Mouse (Mus musculus) embryonic facial prominence, embryonic 10.5 days (tissue): ENCODE results near the gene Lrrc8c. TPM values are rescaled to one million over a fixed set of nuclear protein-coding genes. Genes with fewer than 3 reads are reported as not detected.
"Not testable (repeated sequence)": the region's sequence is repeated elsewhere in the genome, so short reads cannot be mapped to it uniquely, and the experiment has no call there.

Experiments used
- DNase-seq: peaks from one replicate; pipeline ENCODE4 v3.0.0-alpha.2; 2017; ENCODE audit warnings: low spot score
- H3K27ac ChIP-seq: fragments of 300-500 bp; sonication (generic); replicated peaks from 2 replicates; pipeline ENCODE4 v1.5.1; 2016; ENCODE audit warnings: mild to moderate bottlenecking
- H3K27me3 ChIP-seq: fragments of 300-500 bp; sonication (generic); replicated peaks from 2 replicates; pipeline ENCODE4 v1.6.1; 2016; ENCODE audit warnings: low read depth, mild to moderate bottlenecking; ENCODE audit not compliant: poor library complexity, severe bottlenecking
- H3K36me3 ChIP-seq: fragments of 300-500 bp; sonication (generic); replicated peaks from 2 replicates; pipeline ENCODE4 v1.6.1; 2016; ENCODE audit warnings: mild to moderate bottlenecking, moderate library complexity
- H3K4me1 ChIP-seq: fragments of 300-500 bp; sonication (generic); 2 replicates; pipeline ENCODE4 v1.6.1; 2016
- H3K4me3 ChIP-seq: fragments of 300-500 bp; sonication (generic); 2 replicates; pipeline ENCODE4 v1.5.1; 2016; ENCODE audit warnings: mild to moderate bottlenecking, moderate library complexity
- H3K9me3 ChIP-seq: fragments of 300-500 bp; sonication (generic); 2 replicates; pipeline ENCODE4 v1.6.1; 2016; ENCODE audit warnings: mild to moderate bottlenecking
- WGBS: fragments of 180-500 bp; shearing (Covaris S2); methylation state at CpG from one replicate; pipeline ENCODE4 v1.1.7; 2016; 5-methylcytosine and 5-hydroxymethylcytosine counted together
- polyA plus RNA-seq: library from polyadenylated mRNA; unstranded; fragments of >200 nt; fragmentation: Nextera tagmentation; extraction: Ambion mirVana; gene quantifications from 2 replicates; pipeline ENCODE4 v1.2.1, GENCODE M21; 2016

Gene Lrrc8c
- polyA plus RNA-seq, 1 experiment from 2014 or later: 10.8 TPM

DNA sequence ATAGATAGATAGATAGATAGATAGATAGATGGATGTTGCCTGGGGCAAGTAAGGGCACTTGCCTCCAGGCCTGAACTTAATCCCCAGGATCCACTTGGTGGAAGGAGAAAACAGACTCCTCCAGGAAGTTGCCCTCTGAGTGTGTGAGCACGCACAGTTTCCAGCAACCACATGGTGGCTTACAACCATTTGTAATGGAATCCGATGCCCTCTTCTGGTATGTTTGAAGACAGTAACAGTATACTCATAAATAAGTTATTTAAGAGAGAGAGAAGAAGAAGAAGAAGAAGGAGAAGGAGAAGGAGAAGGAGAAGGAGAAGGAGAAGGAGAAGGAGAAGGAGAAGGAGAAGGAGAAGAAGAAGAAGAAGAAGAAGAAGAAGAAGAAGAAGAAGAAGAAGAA is 119.1 kb downstream of the Lrrc8c start:
- WGBS: 90% methylated on average over 2 of the region's 2 CpGs
- H3K27me3 ChIP-seq, H3K4me1 ChIP-seq, H3K9me3 ChIP-seq, H3K36me3 ChIP-seq, H3K4me3 ChIP-seq, DNase-seq, H3K27ac ChIP-seq: not testable (repeated sequence)

DNA sequence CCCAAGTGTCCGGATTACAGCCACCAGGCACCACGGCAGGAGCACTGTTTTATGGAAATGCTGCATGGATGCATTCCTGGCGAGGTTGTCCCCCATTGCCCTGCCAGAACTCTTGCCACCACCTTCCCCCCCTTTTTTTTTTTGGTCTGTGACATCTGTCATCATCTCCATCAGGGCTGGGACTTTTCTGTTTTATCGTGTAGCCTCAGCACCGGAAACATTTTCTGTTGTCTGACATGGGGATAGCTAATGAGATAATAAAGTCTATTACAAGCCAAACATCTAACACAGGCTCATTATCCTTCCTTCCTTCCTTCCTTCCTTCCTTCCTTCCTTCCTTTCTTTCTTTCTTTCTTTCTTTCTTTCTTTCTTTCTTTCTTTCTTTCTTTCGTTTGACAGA is 119.7 kb downstream of the Lrrc8c start:
- no peak overlapping the region for H3K27ac ChIP-seq
- H3K36me3 ChIP-seq: no peaks in the 10 kb centered on the region
- H3K4me3 ChIP-seq: no peak overlapping the region
- H3K27me3 ChIP-seq: no peaks in the 10 kb centered on the region
- no peaks in the 10 kb centered on the region for H3K9me3 ChIP-seq
- no peaks in the 10 kb centered on the region; the same call in 1 of the 2 replicates for H3K4me1 ChIP-seq
- 91% methylated on average over 6 of the region's 6 CpGs for WGBS
- no peak for DNase-seq

DNA sequence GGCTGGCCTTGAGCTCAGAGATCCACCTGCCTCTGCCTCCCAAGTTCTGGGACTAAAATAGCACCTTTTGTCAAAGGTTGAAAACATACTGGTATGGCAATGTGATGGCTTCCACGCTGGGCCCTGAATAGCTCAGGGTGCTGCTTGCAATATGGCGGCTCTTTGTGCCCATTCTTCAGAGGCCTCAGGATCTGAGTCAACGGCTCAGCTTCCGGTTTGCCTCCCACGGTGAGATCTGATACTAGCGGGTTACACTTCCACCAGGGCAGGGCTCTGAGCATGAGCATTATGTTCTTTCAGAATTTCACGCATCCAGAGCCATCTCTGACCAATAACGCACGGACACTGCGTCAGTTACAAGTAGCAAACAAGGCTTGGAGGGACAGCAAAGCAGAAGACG is 120.2 kb downstream of the Lrrc8c start:
- Histone ChIP-seq H3K27me3 (no peaks in the 10 kb centered on the region), H3K36me3 (no peaks in the 10 kb centered on the region), H3K9me3 (no peaks in the 10 kb centered on the region), H3K27ac (no peak overlapping the region), H3K4me3 (no peak overlapping the region), H3K4me1 (no peaks in the 10 kb centered on the region; the same call in 1 of the 2 replicates)
- WGBS: 95% methylated on average over 11 of the region's 11 CpGs
- DNase-seq: no peak

DNA sequence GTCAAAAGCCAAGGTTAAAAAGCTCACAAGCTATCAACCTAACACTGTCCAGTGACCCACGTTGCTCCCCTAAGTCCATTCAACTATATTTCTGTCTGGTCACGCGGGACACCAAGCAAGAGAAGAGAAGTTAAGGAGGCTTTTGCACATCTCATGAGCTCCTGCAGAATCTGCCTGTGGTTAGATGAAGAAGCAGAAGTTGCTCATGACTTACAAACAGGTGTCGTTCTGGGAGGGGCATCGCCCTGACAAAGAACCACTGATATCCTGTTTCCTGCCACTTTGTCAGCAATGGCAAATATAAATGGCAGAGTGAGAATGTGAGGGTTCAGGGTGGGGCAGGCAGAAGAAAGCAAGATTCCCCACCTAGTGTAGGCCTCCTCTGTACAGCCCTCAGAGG is 123.3 kb downstream of the Lrrc8c start:
- Histone ChIP-seq H3K36me3 (no peaks in the 10 kb centered on the region), H3K9me3 (no peaks in the 10 kb centered on the region), H3K4me1 (no peaks in the 10 kb centered on the region), H3K4me3 (no peak overlapping the region), H3K27ac (no peak overlapping the region), H3K27me3 (no peaks in the 10 kb centered on the region)
- no peak for DNase-seq
- WGBS: 92% methylated on average over 5 of the region's 5 CpGs

DNA sequence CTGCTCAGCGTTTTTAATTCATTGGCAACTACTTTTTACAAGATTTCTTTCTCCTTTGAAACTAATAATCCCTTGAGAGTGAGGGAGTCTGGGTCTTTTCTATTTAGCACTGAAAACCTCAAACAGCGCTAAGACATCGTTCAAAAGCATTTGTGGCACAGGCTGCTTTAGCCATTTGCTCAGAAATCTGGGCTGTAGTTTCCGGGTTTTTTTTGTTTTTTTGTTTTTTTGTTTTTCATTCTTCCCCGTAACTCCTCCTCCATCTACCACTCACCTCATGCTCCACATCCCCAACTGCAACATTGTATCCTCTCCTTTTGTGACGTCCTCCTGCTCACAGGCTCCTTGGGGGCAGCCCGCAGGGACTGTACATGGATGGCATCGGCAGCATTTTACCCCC is 124.1 kb downstream of the Lrrc8c start:
- no peak for DNase-seq
- 82% methylated on average over 8 of the region's 8 CpGs for WGBS
- no peaks in the 10 kb centered on the region for H3K4me1 ChIP-seq
- no peaks in the 10 kb centered on the region for H3K36me3 ChIP-seq
- no peak overlapping the region for H3K4me3 ChIP-seq
- no peaks in the 10 kb centered on the region for H3K27me3 ChIP-seq
- H3K27ac ChIP-seq: no peak overlapping the region
- H3K9me3 ChIP-seq: no peaks in the 10 kb centered on the region

DNA sequence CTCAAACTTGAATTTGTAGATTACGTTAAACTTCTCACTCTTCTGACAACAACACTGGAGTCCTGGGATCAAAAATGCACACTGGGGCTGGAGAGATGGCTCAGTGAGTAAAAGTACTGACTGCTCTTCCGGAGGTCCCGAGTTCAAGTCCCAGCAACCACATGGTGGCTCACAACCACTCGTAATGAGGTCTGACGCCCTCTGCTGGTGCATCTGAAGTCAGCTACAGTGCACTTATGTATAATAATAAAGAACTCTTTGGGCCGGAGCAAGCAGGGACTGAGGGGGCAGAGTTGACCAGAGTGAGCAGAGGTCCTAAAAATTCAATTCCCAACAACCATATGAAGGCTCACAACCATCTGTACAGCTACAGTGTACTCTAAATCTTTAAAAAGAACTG is 125.0 kb downstream of the Lrrc8c start:
- Histone ChIP-seq H3K36me3 (no peaks in the 10 kb centered on the region), H3K4me1 (peaks cover 9% of the 10 kb centered on the region), H3K9me3 (no peaks in the 10 kb centered on the region), H3K27ac (no peak overlapping the region), H3K4me3 (no peak overlapping the region), H3K27me3 (no peaks in the 10 kb centered on the region)
- no peak for DNase-seq
- WGBS: 91% methylated on average over 6 of the region's 6 CpGs

DNA sequence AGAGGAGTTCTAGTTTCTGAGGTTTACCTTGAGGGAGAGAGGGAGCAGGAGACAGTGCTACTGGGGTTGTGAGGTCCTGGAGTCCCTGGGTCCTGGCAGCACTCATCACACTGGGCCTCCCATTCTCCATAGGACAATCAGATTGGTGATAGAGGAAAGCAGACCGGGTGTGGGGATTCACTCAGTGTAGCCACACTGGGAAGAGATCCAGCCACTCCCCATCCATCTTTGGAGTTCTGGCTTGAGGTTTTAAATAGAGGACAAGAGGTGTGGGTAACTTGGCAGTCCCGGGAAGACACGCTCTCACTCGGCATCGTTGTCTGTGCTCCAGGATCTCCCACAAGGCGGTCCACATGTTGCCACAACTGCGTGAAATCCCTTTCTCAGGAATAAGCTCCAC is 127.9 kb downstream of the Lrrc8c start:
- no peaks in the 10 kb centered on the region for H3K27me3 ChIP-seq
- no peak overlapping the region for H3K27ac ChIP-seq
- peaks cover 17% of the 10 kb centered on the region for H3K4me1 ChIP-seq
- WGBS: 96% methylated on average over 7 of the region's 7 CpGs
- no peaks in the 10 kb centered on the region for H3K9me3 ChIP-seq
- no peaks in the 10 kb centered on the region for H3K36me3 ChIP-seq
- DNase-seq: no peak
- no peak overlapping the region for H3K4me3 ChIP-seq

DNA sequence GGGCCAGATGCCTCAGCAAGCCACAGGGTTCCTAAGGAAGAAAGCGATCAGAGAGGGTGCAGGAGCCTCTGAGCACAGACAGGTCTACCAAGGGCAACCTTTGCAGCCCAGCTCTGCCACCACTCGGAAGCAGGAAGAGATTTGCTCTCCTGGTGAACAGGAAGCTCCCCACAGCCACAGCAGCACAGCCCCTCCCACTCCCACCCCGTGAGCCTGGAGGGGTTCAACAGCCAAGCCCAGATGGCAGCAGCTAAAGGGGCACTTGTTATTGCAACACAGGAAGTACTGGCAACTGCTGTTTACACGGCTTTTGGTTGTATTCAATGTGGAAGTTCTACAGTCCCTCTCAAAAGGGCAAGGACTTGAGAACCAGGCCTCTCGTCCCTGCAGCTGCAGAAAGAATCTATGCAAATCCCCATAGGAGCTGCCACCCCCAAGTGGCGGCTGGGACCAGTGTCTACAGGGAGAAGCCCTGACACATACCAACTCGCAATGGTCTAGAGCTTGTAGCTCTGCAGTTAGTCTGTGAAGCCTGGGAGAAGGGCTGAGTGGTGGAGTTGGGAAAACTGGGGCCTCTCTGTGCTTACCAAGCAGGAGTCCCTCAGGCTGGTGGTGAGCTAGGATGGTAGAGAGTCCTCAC is 129.6 kb downstream of the Lrrc8c start:
- 47% methylated on average over 7 of the region's 7 CpGs for WGBS
- H3K9me3 ChIP-seq: no peaks in the 10 kb centered on the region
- no peak overlapping the region for H3K4me3 ChIP-seq
- DNase-seq: peak; percentile 26
- peaks cover 1% of the 10 kb centered on the region; the same call in 1 of the 2 replicates for H3K27me3 ChIP-seq
- no peaks in the 10 kb centered on the region for H3K36me3 ChIP-seq
- H3K4me1 ChIP-seq: peaks cover 17% of the 10 kb centered on the region
- peak overlapping the region; percentile 58; the same call in 1 of the 2 replicates for H3K27ac ChIP-seq

DNA sequence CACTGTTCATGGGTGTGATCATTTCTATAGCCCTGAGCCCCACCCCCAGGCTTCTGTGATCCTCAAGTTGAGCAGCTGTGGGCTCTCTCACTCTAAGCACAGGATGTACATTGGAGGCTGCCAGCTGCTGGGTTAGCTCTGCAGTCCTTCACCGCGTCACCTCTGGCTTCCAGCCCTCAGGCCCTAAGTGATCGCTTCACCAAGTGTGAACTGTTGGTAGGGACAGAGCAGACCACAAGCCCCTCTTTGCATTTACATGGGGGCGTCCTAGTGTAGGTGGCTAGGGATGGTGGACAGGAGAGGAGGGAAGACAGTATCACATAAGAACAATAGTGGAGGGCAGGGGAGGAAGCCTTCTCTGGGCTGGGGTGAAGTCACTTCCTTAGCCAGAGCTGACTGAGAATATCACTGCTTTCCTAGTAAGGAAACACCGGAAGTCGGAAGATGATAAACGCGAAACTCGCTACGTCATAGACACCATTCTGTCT is 130.4 kb downstream of the Lrrc8c start:
- WGBS: 89% methylated on average over 10 of the region's 10 CpGs
- Histone ChIP-seq H3K36me3 (no peaks in the 10 kb centered on the region), H3K27me3 (peaks cover 9% of the 10 kb centered on the region; the same call in 1 of the 2 replicates), H3K4me1 (peaks cover 22% of the 10 kb centered on the region), H3K9me3 (no peaks in the 10 kb centered on the region), H3K27ac (peak overlapping the region; percentile 67), H3K4me3 (no peak overlapping the region)
- no peak for DNase-seq

DNA sequence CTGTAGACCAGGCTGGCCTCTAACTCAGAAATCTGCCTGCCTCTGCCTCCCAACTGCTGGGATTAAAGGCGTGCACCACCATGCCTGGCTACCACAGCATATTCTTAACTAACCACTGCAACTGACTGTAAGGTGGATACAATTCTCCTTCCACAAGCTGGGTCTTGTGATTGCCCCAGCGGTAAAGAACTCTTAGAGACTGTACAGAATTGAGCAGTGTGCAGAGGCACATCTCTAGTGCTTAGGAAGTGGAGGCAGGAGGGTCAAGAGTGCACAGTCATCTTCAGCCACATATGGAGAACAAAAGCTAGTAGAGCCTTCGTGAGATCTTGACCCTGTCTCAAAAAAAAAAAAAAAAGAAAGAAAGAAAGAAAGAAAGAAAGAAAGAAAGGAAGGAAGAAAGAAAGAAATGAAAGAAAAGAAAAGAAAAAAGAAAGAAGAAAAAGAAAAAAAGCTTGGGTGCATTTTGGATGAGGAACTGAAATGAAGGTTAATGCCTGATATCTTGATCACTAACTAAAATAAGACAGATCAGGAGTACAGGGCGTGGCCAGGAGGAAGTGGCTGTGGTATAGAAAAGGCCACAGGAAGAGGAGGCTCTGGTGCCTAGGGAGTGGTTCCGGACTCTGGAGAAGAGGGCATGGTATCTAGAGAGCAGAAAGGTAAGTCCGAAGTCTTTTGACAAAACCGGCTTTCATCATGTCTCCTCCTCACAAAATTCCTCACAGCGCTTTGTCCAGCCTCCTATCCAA is 131.7 kb downstream of the Lrrc8c start:
- peaks cover 9% of the 10 kb centered on the region; the same call in 1 of the 2 replicates for H3K27me3 ChIP-seq
- WGBS: 89% methylated on average over 8 of the region's 8 CpGs

DNA sequence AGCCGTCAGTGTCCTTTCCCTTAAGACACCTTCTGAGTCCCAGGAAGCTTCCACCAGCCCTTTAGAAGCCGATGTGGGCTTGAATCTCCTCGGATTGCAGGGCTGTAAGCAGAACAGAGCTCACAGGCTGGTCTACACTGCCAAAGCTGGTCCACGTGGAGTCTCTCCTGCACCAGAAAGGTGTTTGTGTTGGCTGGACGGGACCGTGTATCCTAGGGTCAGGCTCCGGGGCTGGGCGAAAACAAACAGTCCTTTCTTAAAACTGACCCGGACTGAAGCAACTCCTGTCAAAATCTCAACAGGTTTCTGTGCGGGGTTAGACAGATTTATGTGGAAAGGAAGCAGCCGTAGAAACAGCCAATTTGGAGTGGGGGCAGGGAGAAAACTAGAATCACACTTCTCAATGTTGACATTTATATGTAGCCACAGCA is 132.4 kb downstream of the Lrrc8c start:
- 49% methylated on average over 11 of the region's 11 CpGs for WGBS
- no peak for DNase-seq
- 0 out of 2 replicates have a peak overlapping the region, but pooled peaks have one; percentile 40 for H3K27ac ChIP-seq

More for the DNA sequence above, 131.7 kb downstream of the Lrrc8c start:
- H3K36me3 ChIP-seq: no peaks in the 10 kb centered on the region
- H3K9me3 ChIP-seq: no peaks in the 10 kb centered on the region
- no peak for DNase-seq
- no peak overlapping the region for H3K27ac ChIP-seq
- H3K4me1 ChIP-seq: peaks cover 31% of the 10 kb centered on the region
- H3K4me3 ChIP-seq: no peak overlapping the region

DNA sequence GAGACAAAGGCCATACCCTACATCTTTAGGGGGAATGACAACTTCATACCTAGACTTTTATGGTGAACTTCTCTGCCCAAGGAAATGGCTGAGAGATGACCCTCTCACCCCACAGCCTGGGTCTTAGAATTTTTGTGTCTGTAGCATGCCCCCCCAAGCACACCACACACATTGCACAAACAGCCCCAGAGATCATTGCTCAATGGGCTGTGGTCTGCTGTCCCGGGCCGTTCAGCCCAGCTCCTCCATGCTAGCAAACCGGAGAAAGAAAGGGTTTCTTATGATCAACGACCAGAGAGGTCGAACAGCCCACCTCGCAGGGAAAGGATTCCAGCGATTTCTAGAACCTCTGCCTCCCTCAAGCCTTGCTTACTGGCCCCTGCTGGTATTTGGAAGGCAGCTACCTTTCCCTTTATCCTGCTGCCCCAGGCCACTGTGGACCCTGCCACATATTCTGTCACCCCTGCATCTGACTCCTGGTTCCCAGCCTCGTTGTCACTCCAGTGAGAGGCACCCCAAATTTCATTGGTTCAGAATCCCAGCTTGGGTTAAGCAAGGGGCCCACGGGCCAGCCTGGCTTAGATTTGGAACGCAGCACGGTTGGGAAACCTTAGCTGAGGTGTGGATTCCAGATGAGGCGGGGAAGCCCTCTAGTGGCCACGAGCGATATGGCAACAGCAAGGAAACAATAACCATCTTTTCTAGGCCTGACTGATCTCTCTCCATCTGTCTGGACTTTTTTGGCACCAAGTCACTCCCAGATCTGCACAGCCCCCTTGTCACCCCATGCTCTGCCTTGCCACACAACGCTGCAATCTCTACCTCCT is 135.3 kb downstream of the Lrrc8c start:
- DNase-seq: peak; percentile 85
- peak overlapping the region; percentile 14; the same call in 1 of the 2 replicates for H3K27ac ChIP-seq
- WGBS: 28% methylated on average over 15 of the region's 15 CpGs

More for the DNA sequence above, 132.4 kb downstream of the Lrrc8c start:
- peaks cover 9% of the 10 kb centered on the region; the same call in 1 of the 2 replicates for H3K27me3 ChIP-seq
- H3K4me3 ChIP-seq: no peak overlapping the region
- no peaks in the 10 kb centered on the region for H3K9me3 ChIP-seq
- no peaks in the 10 kb centered on the region for H3K36me3 ChIP-seq
- peaks cover 31% of the 10 kb centered on the region for H3K4me1 ChIP-seq

More for the DNA sequence above, 135.3 kb downstream of the Lrrc8c start:
- Histone ChIP-seq H3K4me1 (peaks cover 23% of the 10 kb centered on the region), H3K27me3 (peaks cover 9% of the 10 kb centered on the region; the same call in 1 of the 2 replicates), H3K36me3 (no peaks in the 10 kb centered on the region), H3K9me3 (no peaks in the 10 kb centered on the region), H3K4me3 (no peak overlapping the region)
